Mouse (Mus musculus): ENCODE measurements around the gene Sh3gl3.

GRCm38 (mm10) chr7:82274975-82275374, 101.3 kb downstream of the Sh3gl3 start:
- TF ChIP-seq CTCF (IDR thresholded peaks at IDR 0.05; ENCODE audit: low read depth, low read length) (no peak), POLR2A (IDR thresholded peaks at IDR 0.05; ENCODE audit: extremely low read depth, insufficient read depth, low read length) (no peak)

All from liver, adult 2 months (tissue).